Mouse (Mus musculus): ENCODE data around the gene Cldn24. TPM values are rescaled to one million over a fixed set of nuclear protein-coding genes. Genes with fewer than 3 reads are reported as not detected.

The Cldn24 gene
- polyA plus RNA-seq (2014; fragmentation: Illumina TruSeq; extraction: RNeasy Lipid Tissue Mini Kit (QIAGEN cat#74804); ENCODE audit: insufficient read depth, low read depth, low replicate concordance): not detected

DNA sequence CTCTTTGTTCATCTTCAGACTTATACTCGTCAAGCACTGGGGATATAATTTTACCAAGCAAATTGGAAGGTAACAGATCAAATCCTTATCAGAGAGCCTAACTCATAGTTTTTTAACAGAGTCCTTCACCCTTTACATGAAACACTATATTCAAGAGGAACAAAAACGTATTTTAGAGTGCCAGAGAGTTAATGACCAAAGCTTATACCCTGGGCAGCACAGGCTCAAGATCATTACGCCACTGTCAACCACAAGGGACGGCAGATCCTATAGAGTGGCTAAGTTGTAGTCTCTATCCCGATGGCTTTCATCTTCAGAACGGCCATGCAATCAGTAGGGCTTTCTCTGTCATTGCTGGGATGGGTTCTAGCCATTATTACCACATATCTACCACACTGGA, at the start of gene Cldn24:
Gene Cldn24, plus strand, starts transcription at position 301 of the 400 bp plus-strand sequence.

DNA sequence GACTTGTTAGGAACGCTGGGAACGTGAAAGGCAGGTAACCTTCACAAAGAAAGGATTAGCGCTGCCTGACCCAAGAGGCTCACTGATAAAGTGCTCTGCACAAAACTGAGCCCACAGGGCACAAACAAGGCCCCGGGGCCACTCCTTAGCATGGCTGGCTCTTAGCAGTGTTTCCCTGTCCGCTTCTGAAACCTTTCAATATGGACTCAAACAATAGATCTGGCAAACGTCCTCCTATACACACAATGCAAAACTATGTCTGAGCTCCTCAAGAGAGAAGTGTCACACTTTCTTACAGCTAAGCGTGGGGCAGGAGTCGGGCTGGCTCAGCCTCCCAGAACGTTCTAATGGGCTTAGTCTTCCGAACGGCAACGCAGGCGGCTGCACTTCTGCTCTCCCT, 2.2 kb downstream of the Cldn24 start, which contains the start of gene Cldn22:
Gene Cldn22, plus strand, starts transcription at position 301 of the 400 bp plus-strand sequence.

Other genes with a start within 250 kb of the Cldn24 start
- 20.5 TPM for gene Ing2, start 146.6 kb upstream of the Cldn24 start, polyA plus RNA-seq (2014; fragmentation: Illumina TruSeq; extraction: RNeasy Lipid Tissue Mini Kit (QIAGEN cat#74804); ENCODE audit: insufficient read depth, low read depth, low replicate concordance)
- gene Cdkn2aip, start 108.2 kb upstream of the Cldn24 start, polyA plus RNA-seq (2014; fragmentation: Illumina TruSeq; extraction: RNeasy Lipid Tissue Mini Kit (QIAGEN cat#74804); ENCODE audit: insufficient read depth, low read depth, low replicate concordance): 7.3 TPM
- gene Cldn22, start 2.3 kb downstream of the Cldn24 start, polyA plus RNA-seq (2014; fragmentation: Illumina TruSeq; extraction: RNeasy Lipid Tissue Mini Kit (QIAGEN cat#74804); ENCODE audit: insufficient read depth, low read depth, low replicate concordance): 1.0 TPM
- 14.7 TPM for gene Wwc2, start 168.8 kb downstream of the Cldn24 start, polyA plus RNA-seq (2014; fragmentation: Illumina TruSeq; extraction: RNeasy Lipid Tissue Mini Kit (QIAGEN cat#74804); ENCODE audit: insufficient read depth, low read depth, low replicate concordance)